ENCODE assay signal across 27 mouse cellular contexts in the genomic region with DNA sequence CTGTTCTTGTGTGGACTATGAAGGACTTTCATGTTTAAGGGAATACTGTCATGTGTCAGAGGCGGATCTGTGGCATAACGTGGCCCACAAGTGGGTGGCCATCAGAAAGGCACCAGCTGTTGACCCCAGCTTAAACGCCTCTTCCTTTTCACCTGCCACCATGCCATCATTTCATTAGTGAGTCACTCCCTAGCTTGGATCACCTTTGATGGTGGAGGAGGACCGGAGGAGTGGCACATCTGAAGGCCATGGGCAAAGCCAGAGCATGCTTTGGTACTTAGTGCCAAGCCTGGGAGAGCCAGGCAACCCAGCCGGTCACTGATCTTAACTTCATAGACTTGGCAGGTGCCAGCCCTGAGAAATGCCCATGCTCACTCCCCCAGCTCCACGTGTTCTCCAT.
"Had no signal": no experiment of that assay in that cellular context is flagged by ENCODE, and none has a peak within 500 bp of the region (broad histone marks: within the 10 kb centered on the region; RNA-seq: fewer than 3 reads in every experiment).

No protein-coding gene starts in this region.

- H3K4me3 ChIP-seq: heart, adult 2 months; heart, embryonic 10.5 days; heart, embryonic 12.5 days; heart, embryonic 15.5 days; hindbrain, embryonic 13.5 days; hindbrain, embryonic 15.5 days; kidney, embryonic 15.5 days; limb, embryonic 13.5 days; limb, embryonic 15.5 days; liver, embryonic 12.5 days had no signal

- H3K4me2 ChIP-seq: heart, embryonic 12.5 days; heart, embryonic 15.5 days; hindbrain, embryonic 13.5 days; hindbrain, embryonic 15.5 days; kidney, embryonic 15.5 days; limb, embryonic 13.5 days; limb, embryonic 15.5 days; liver, embryonic 12.5 days had no signal

- H3K36me3 ChIP-seq: heart, embryonic 15.5 days; hindbrain, embryonic 13.5 days; hindbrain, embryonic 15.5 days; limb, embryonic 13.5 days; limb, embryonic 15.5 days; liver, embryonic 12.5 days had no signal

- H3K27me3 ChIP-seq: heart, embryonic 12.5 days; heart, embryonic 15.5 days; hindbrain, embryonic 13.5 days; hindbrain, embryonic 15.5 days; kidney, embryonic 15.5 days; limb, embryonic 13.5 days; limb, embryonic 15.5 days had no signal

- H3K9ac ChIP-seq: heart, embryonic 15.5 days; hindbrain, embryonic 15.5 days; kidney, embryonic 15.5 days; limb, embryonic 15.5 days; liver, embryonic 12.5 days; liver, embryonic 14.5 days had no signal

- H3K27ac ChIP-seq: heart, adult 2 months; heart, embryonic 15.5 days; hindbrain, embryonic 13.5 days; hindbrain, embryonic 15.5 days; hindbrain, postnatal 0 days; kidney, embryonic 15.5 days; kidney, postnatal 0 days; limb, embryonic 13.5 days; limb, embryonic 15.5 days; liver, embryonic 12.5 days; liver, embryonic 14.5 days had no signal

- DNase-seq: gastrocnemius, postnatal 14 days; gastrocnemius, postnatal 36 days; heart, adult 11 months; heart, adult 2 months; heart, postnatal 14 days; heart, postnatal 36 days; kidney, adult 11 months; kidney, adult 2 months; kidney, adult 9 months; kidney, postnatal 14 days; kidney, postnatal 36 days; layer of hippocampus, adult 9-11 months; layer of hippocampus, postnatal 36 days; left cerebral cortex, postnatal 4 days had no signal

- H3K9me3 ChIP-seq: heart, embryonic 10.5 days; heart, embryonic 12.5 days; heart, embryonic 15.5 days; hindbrain, embryonic 13.5 days; hindbrain, embryonic 15.5 days; kidney, embryonic 15.5 days; limb, embryonic 13.5 days; limb, embryonic 15.5 days; liver, embryonic 12.5 days had no signal

- ATAC-seq: hindbrain, postnatal 0 days; intestine, embryonic 16.5 days; liver, embryonic 12.5 days had no signal

- H3K4me1 ChIP-seq: hindbrain, embryonic 15.5 days had no signal
